Mouse (Mus musculus): ENCODE measurements around the gene Kif3a. TPM values are rescaled to one million over a fixed set of nuclear protein-coding genes. Genes with fewer than 3 reads are reported as not detected.

Gene Kif3a
- total RNA-seq, 1 experiment: 11.1 TPM

GRCm38 (mm10) chr11:53539002-53539491 lies 28.1 kb upstream of the Kif3a start:
- Histone ChIP-seq H3K36me3 (ENCODE audit: control insufficient read depth, insufficient read depth, low read length, poor library complexity, severe bottlenecking) (peaks cover 25% of the 10 kb centered on the region), H3K9me3 (ENCODE audit: control insufficient read depth, insufficient read depth, low read depth, low read length) (no peaks in the 10 kb centered on the region), H3K4me1 (ENCODE audit: control insufficient read depth in 2 of 2, insufficient read depth in 2 of 2, low read length in 2 of 2, poor library complexity in 1 of 2) (peaks cover 0 to 8% of the 10 kb centered on the region in 2 experiments; a peak in 1 of 4 replicates), H3K27ac (ENCODE audit: insufficient read depth, low read depth, low read length, poor library complexity, severe bottlenecking) (no peak overlapping the region), H3K9ac (ENCODE audit: insufficient read depth, low read depth, low read length, poor library complexity, severe bottlenecking) (no peak overlapping the region), H3K4me3 (ENCODE audit: insufficient read depth in 1 of 2, low read depth in 1 of 2, low read length in 2 of 2, poor library complexity in 1 of 2, severe bottlenecking in 1 of 2) (no peak overlapping the region)
- TF ChIP-seq ZC3H11A (IDR thresholded peaks at IDR 0.05; ENCODE audit: borderline replicate concordance, low read depth, low read length): no peak
- TF ChIP-seq CHD2 (IDR thresholded peaks at IDR 0.05; ENCODE audit: low read depth, low read length): no peak
- in situ Hi-C loops (cut with MboI; ENCODE audit: low sequenced_read_pairs in 2 of 2, unreplicated experiment in 2 of 2): no loop called here
- no peak for DNase-seq (ENCODE audit: low read depth, low spot score)

DNA sequence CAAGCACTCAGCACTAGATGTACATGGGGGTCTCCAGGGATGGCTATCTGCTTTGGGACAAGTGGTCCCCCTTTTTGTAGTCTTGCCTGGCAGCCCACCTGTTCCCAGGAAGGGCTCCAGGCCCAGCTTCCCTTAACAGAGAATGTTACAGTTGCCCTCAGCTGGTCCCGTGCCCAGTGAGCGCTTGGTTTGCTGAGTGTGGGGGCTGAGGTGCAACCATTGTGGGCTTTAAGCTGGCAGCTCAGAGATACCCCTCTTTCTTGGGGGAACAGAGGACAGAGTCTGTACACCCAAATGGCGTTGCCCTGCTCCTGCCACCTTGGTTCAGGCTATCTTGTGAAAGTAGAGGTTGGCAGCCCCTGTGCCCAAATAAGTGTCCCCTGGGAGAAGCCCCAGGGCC lies 26.8 kb upstream of the Kif3a start:
- H3K36me3 ChIP-seq (ENCODE audit: control insufficient read depth, insufficient read depth, low read length, poor library complexity, severe bottlenecking): peaks cover 16% of the 10 kb centered on the region
- in situ Hi-C loops (cut with MboI; ENCODE audit: low sequenced_read_pairs in 2 of 2, unreplicated experiment in 2 of 2): no loop called here

GRCm38 (mm10) chr11:53541222-53541621 lies 26.0 kb upstream of the Kif3a start:
- no peak for TF ChIP-seq ZC3H11A (IDR thresholded peaks at IDR 0.05; ENCODE audit: borderline replicate concordance, low read depth, low read length)
- TF ChIP-seq MAFK (IDR thresholded peaks at IDR 0.05; ENCODE audit: insufficient read depth, low read depth, low read length): no peak
- TF ChIP-seq ZNF384 (IDR thresholded peaks at IDR 0.05; ENCODE audit: low read depth, low read length): no peak
- Histone ChIP-seq H3K9ac (ENCODE audit: insufficient read depth, low read depth, low read length, poor library complexity, severe bottlenecking) (no peak overlapping the region), H3K4me1 (ENCODE audit: control insufficient read depth in 2 of 2, insufficient read depth in 2 of 2, low read length in 2 of 2, poor library complexity in 1 of 2) (peaks cover 0 to 8% of the 10 kb centered on the region in 2 experiments; a peak in 1 of 4 replicates), H3K9me3 (ENCODE audit: control insufficient read depth, insufficient read depth, low read depth, low read length) (no peaks in the 10 kb centered on the region), H3K27ac (ENCODE audit: insufficient read depth, low read depth, low read length, poor library complexity, severe bottlenecking) (no peak overlapping the region), H3K36me3 (ENCODE audit: control insufficient read depth, insufficient read depth, low read length, poor library complexity, severe bottlenecking) (peaks cover 11% of the 10 kb centered on the region), H3K4me3 (ENCODE audit: insufficient read depth in 1 of 2, low read depth in 1 of 2, low read length in 2 of 2, poor library complexity in 1 of 2, severe bottlenecking in 1 of 2) (no peak overlapping the region)
- no peak for DNase-seq (ENCODE audit: low read depth, low spot score)
- in situ Hi-C loops (cut with MboI; ENCODE audit: low sequenced_read_pairs in 2 of 2, unreplicated experiment in 2 of 2): no loop called here

More for the DNA sequence above, 26.8 kb upstream of the Kif3a start:
- H3K9ac ChIP-seq (ENCODE audit: insufficient read depth, low read depth, low read length, poor library complexity, severe bottlenecking): no peak overlapping the region
- no peak for TF ChIP-seq ZNF384 (IDR thresholded peaks at IDR 0.05; ENCODE audit: low read depth, low read length)
- no peak for TF ChIP-seq ZC3H11A (IDR thresholded peaks at IDR 0.05; ENCODE audit: borderline replicate concordance, low read depth, low read length)
- no peak for TF ChIP-seq HCFC1 (IDR thresholded peaks at IDR 0.05; ENCODE audit: borderline replicate concordance, insufficient read depth, low read length)
- TF ChIP-seq MAFK (IDR thresholded peaks at IDR 0.05; ENCODE audit: insufficient read depth, low read depth, low read length): no peak
- no peak for TF ChIP-seq CHD2 (IDR thresholded peaks at IDR 0.05; ENCODE audit: low read depth, low read length)
- no peak overlapping the region for H3K4me3 ChIP-seq (ENCODE audit: insufficient read depth in 1 of 2, low read depth in 1 of 2, low read length in 2 of 2, poor library complexity in 1 of 2, severe bottlenecking in 1 of 2)
- no peak for DNase-seq (ENCODE audit: low read depth, low spot score)
- H3K9me3 ChIP-seq (ENCODE audit: control insufficient read depth, insufficient read depth, low read depth, low read length): no peaks in the 10 kb centered on the region
- H3K4me1 ChIP-seq (ENCODE audit: control insufficient read depth in 2 of 2, insufficient read depth in 2 of 2, low read length in 2 of 2, poor library complexity in 1 of 2): peaks cover 0 to 8% of the 10 kb centered on the region in 2 experiments; a peak in 1 of 4 replicates
- H3K27ac ChIP-seq (ENCODE audit: insufficient read depth, low read depth, low read length, poor library complexity, severe bottlenecking): no peak overlapping the region

DNA sequence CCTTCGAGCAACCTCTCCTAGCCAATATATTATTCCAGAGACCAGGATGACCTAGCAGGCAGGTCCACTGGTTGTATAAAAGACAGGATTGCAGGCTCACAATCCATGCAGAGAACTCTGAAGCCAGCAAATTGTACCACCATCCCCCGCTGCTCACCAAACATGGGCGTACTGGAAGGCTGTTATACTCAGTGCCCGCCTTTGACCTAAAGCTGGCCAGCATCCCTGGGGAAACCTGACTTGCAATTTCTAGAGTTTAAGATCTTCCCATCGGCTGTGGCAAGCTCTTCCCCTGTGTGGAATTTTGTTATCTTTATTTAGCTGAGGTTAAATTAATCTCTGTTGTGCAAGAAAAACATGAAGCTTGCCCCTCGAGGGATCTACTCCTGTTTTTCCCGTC lies 24.2 kb upstream of the Kif3a start:
- H3K4me3 ChIP-seq (ENCODE audit: insufficient read depth in 1 of 2, low read depth in 1 of 2, low read length in 2 of 2, poor library complexity in 1 of 2, severe bottlenecking in 1 of 2): no peak overlapping the region
- in situ Hi-C loops (cut with MboI; ENCODE audit: low sequenced_read_pairs in 2 of 2, unreplicated experiment in 2 of 2): no loop called here
- H3K36me3 ChIP-seq (ENCODE audit: control insufficient read depth, insufficient read depth, low read length, poor library complexity, severe bottlenecking): peaks cover 6% of the 10 kb centered on the region; the same call in 1 of the 2 replicates
- H3K9ac ChIP-seq (ENCODE audit: insufficient read depth, low read depth, low read length, poor library complexity, severe bottlenecking): no peak overlapping the region
- TF ChIP-seq CHD2 (IDR thresholded peaks at IDR 0.05; ENCODE audit: low read depth, low read length) (no peak), ZC3H11A (IDR thresholded peaks at IDR 0.05; ENCODE audit: borderline replicate concordance, low read depth, low read length) (no peak), ZNF384 (IDR thresholded peaks at IDR 0.05; ENCODE audit: low read depth, low read length) (no peak), MAFK (IDR thresholded peaks at IDR 0.05; ENCODE audit: insufficient read depth, low read depth, low read length) (no peak), HCFC1 (IDR thresholded peaks at IDR 0.05; ENCODE audit: borderline replicate concordance, insufficient read depth, low read length) (no peak)
- no peak overlapping the region for H3K27ac ChIP-seq (ENCODE audit: insufficient read depth, low read depth, low read length, poor library complexity, severe bottlenecking)
- H3K9me3 ChIP-seq (ENCODE audit: control insufficient read depth, insufficient read depth, low read depth, low read length): no peaks in the 10 kb centered on the region
- DNase-seq (ENCODE audit: low read depth, low spot score): no peak
- H3K4me1 ChIP-seq (ENCODE audit: control insufficient read depth in 2 of 2, insufficient read depth in 2 of 2, low read length in 2 of 2, poor library complexity in 1 of 2): peaks cover 0 to 8% of the 10 kb centered on the region in 2 experiments; a peak in 1 of 4 replicates

DNA sequence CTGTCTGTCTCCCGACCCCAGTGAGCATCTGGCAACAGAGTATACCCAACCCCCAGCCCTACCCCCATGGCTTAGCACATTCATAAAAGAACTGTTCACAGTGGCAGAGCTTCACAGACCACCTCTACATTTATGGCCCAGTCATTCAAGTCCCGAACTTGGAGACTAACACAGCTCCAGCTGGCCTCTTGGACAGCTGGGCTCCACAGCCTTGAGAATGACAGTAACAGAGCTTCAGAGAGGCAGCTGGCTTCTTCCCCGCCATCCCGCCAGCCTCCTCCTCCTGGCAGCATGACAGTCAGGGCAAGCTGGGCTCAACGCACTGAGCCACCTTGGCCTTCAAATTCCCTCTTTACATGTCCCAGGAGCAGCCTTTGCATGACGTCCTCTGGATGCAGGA lies 20.9 kb upstream of the Kif3a start:
- in situ Hi-C loops (cut with MboI; ENCODE audit: low sequenced_read_pairs in 2 of 2, unreplicated experiment in 2 of 2): no loop called here
- peaks cover 0 to 8% of the 10 kb centered on the region in 2 experiments; a peak in 1 of 4 replicates for H3K4me1 ChIP-seq (ENCODE audit: control insufficient read depth in 2 of 2, insufficient read depth in 2 of 2, low read length in 2 of 2, poor library complexity in 1 of 2)
- no peaks in the 10 kb centered on the region for H3K36me3 ChIP-seq (ENCODE audit: control insufficient read depth, insufficient read depth, low read length, poor library complexity, severe bottlenecking)
- no peak for DNase-seq (ENCODE audit: low read depth, low spot score)
- no peak overlapping the region for H3K9ac ChIP-seq (ENCODE audit: insufficient read depth, low read depth, low read length, poor library complexity, severe bottlenecking)
- no peak for TF ChIP-seq ZC3H11A (IDR thresholded peaks at IDR 0.05; ENCODE audit: borderline replicate concordance, low read depth, low read length)
- no peaks in the 10 kb centered on the region for H3K9me3 ChIP-seq (ENCODE audit: control insufficient read depth, insufficient read depth, low read depth, low read length)
- H3K27ac ChIP-seq (ENCODE audit: insufficient read depth, low read depth, low read length, poor library complexity, severe bottlenecking): no peak overlapping the region
- H3K4me3 ChIP-seq (ENCODE audit: insufficient read depth in 1 of 2, low read depth in 1 of 2, low read length in 2 of 2, poor library complexity in 1 of 2, severe bottlenecking in 1 of 2): no peak overlapping the region
